Mouse (Mus musculus) embryo, embryonic 10 days (tissue): ENCODE data around the gene Ccr4.

ENCODE experiments used
- DNase-seq: peaks from one replicate; pipeline ENCODE4 v3.0.0-alpha.2; 2015; ENCODE audit warnings: low spot score

The Ccr4 gene

DNA sequence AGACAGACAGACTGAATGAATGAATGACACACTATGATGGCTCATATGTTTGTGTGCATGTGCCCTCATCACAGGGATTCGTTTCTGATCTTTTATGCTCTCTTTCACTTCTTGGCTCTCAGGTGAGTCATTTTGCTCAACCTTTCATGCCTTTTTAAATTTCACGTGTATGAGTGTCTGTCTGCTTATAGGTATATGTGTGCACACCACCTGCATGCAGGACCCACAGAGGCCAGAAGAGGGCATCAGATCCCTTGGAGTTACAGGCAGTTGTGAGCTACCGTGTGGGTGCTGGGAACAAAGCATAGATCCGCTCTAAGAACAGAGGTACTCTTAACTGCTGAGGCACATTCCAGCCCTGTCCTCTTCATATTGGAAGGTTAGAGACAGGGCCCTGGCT lies 36.0 kb downstream of the Ccr4 start:
- DNase-seq: no peak

- DNase-seq: no peak
These were observed 36.5 kb downstream of the Ccr4 start for GRCm38 (mm10) chr9:114468217-114468616.

GRCm38 (mm10) chr9:114466871-114467270 lies 37.8 kb downstream of the Ccr4 start:
- no peak for DNase-seq

DNA sequence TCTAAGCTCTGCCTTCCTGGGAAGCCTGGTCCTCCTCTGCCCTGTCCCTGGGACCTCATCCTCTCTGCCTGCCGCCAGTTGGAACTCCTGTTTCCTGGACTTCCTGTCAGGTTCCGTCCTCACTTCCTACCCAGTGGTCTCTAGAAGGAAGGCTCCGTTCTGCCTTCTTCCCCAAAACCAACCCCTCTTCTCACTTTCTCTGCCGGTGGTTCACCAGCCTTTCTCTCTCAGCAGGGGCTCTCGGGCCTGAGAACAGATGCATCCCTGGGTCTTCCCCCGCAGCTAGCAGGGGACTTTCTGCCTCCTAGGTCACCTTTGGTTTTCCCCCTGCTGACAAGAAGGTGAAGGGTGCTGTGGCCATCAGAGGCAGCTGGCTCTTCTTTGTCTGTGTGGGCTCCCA lies 39.3 kb downstream of the Ccr4 start:
- no peak for DNase-seq

GRCm38 (mm10) chr9:114462569-114462968 lies 42.1 kb downstream of the Ccr4 start:
- DNase-seq: no peak

- DNase-seq: no peak
These were observed 46.3 kb downstream of the Ccr4 start for GRCm38 (mm10) chr9:114458436-114458835.

- DNase-seq: no peak
These were observed 49.3 kb downstream of the Ccr4 start for GRCm38 (mm10) chr9:114455420-114455819.

GRCm38 (mm10) chr9:114452418-114452817 lies 52.3 kb downstream of the Ccr4 start:
- no peak for DNase-seq

DNA sequence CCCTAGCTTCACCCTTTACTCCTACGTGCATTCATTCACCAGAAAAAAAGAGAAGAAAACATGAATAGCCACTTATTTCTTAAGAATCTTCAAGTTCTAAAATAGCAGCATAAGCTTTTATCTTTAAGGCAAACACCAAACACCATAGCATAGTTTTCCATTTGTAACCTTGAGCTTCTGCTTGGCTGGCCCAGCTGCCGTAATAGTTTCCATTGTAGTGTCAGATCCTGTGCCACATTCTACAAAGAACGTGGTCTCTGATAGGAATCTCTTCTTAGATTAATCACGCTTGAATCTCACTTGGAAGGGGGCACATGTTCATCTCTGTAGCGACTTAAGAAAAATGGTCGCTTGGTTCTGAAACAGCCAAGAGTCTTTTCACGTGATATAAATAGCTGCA lies 53.1 kb downstream of the Ccr4 start:
- no peak for DNase-seq

DNA sequence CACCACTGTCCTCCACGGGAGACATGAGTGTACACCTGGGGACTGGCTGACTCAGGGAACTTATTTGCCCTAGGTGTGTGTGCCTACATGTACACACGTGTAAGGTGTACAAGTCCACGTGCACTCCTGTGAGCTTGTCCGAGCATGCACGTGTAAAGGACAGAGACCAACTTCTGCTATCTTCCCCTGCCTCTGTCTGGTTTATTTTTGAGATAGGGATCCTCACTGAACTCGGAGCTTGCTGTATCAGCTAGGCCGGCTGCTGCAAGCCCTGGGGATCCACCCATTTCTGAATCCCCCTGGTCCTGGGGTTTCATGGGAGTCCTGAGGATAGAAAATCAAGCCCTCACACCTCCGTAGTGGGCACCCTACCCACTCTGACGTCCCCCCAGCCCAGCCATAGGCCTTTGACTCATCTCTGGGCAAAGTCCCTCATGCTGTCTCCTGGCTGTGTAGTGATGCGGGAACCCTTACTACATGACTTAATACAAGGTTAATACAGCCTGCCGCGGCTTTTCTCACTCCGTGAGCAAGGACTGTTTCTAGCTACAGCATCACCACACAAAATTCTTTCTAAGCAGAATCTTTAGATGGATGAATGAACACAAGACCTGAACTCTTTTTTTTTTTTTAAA lies 55.5 kb downstream of the Ccr4 start:
- no peak for DNase-seq

DNA sequence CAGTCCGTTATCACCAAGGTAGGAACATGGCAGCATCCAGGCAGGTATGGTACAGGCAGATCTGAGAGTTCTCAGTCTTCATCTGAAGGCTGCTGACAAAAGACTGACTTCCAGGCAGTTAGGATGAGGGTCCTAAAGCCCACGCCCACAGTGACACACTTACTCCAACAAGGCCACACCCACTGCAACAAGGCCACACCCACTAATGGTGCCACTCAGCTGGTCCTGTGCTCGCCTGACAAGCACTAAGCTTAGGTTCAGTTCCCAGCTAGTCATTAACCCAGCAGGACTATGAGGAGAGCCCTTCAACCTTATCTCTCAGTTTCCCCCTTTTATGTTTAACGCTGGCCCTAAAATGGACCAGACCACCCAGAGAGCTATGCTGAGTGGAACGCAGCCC lies 56.0 kb downstream of the Ccr4 start:
- no peak for DNase-seq

- no peak for DNase-seq
These were observed 57.8 kb downstream of the Ccr4 start for GRCm38 (mm10) chr9:114446887-114447286.

- no peak for DNase-seq
These were observed 61.4 kb downstream of the Ccr4 start for GRCm38 (mm10) chr9:114443351-114443750.

GRCm38 (mm10) chr9:114442893-114443292 lies 61.8 kb downstream of the Ccr4 start:
- no peak for DNase-seq

- DNase-seq: no peak
These were observed 62.5 kb downstream of the Ccr4 start for GRCm38 (mm10) chr9:114442225-114442624.

GRCm38 (mm10) chr9:114440548-114440947 lies 64.2 kb downstream of the Ccr4 start:
- no peak for DNase-seq
